Mouse (Mus musculus) testis, adult 2 months (tissue): ENCODE measurements around the gene Snrpb2.

Experiments
- CTCF ChIP-seq: fragments of 200-500 bp; IDR thresholded peaks from 2 replicates; pipeline ENCODE4 v1.5.1; 2012; ENCODE audit warnings: low read depth, mild to moderate bottlenecking, inconsistent platforms, low read length, moderate library complexity; ENCODE audit not compliant: control insufficient read depth, insufficient read depth, insufficient replicate concordance
- POLR2A ChIP-seq: fragments of 200-500 bp; IDR thresholded peaks from 2 replicates; pipeline ENCODE4 v1.6.1; 2012; ENCODE audit warnings: low read depth, mild to moderate bottlenecking, inconsistent platforms, low read length, moderate library complexity; ENCODE audit not compliant: control insufficient read depth

DNA sequence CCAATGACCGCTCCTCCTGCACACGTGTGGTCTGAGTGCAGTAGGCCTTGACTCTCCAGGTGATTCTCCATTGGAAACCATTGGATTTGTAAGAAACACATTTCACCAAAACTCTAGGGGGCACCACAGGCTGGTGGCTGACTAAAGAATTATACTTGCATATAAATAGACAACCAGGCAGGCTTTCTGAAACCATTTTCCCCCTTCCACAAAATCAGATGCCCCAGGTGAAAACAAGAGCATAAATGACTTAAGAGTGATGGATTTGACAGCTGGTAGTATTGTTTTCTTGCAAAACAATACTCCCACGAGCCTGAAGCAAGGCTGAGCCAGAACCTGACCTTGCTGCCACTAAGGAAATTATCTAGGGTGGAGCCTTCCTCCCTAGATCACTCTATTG lies 54.6 kb downstream of the Snrpb2 start:
- TF ChIP-seq CTCF (no peak), POLR2A (no peak)
